Mouse (Mus musculus) cerebellum, adult 18-20 months (tissue): ENCODE data around the gene Fpr3.
"Not testable (repeated sequence)": the region's sequence is repeated elsewhere in the genome, so short reads cannot be mapped to it uniquely, and the experiment has no call there.

ENCODE experiments used
- DNase-seq, 2 experiments: peaks; one replicate each; pipeline ENCODE4 v3.0.0; 2021

The Fpr3 gene

DNA sequence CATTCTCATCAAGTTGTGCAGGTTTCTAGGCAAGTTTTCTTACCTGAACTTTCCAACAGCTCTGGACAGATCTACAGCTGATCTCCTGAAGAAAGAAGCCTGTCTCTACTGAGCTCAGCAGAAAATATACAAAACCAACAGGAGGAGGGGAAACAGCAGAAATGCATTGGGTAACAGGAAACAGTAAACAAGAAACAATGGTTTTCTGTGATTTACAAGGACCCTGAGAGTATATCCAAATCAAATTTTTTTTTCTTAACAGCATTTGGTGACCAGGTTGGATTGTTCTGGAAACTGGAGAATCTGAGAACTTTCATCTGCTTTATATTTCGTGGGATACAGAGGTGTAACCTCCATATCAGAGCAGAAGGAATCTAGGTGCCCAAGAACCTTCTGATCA, 3.8 kb upstream of the Fpr3 start, which contains the start of gene Fpr1:
Gene Fpr1, minus strand, starts transcription at position 101 of the 400 bp plus-strand sequence.
- DNase-seq = no peak

DNA sequence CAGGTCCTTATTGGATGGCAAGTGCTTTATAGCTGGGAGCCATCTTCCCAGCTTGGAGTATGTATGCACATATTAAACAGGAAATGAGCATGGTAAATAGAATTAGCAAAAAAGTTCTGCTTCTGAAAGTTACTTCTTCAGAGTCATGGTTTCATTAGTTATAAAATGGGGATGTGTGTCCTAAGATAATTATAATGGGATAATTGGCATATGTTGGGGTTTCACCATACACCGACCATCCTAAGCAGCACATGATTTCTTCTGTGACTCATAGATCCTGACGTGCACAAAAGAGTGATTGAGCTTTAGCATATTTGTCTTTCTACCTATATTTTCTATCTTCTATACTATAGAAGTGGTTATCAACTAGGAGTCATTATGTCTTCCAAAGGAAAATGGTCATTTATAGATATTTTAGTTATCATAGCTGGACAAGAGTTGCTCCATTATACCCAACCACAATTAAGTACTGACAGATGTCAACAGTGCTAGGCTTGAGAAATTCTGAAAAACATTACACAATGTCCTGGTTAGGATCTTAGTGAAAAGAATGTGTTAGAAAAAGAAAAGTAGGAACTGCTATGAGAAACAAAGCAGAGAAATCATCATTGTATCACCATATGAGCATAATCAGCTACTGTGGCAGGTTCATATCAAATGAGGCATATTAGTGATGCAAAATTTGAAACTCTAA, 2.2 kb downstream of the Fpr3 start:
- no peak for DNase-seq

GRCm38 (mm10) chr17:17896039-17896438, 8.4 kb downstream of the Fpr3 start:
- DNase-seq = peak; percentile 48 to 56

GRCm38 (mm10) chr17:17899268-17899667, 11.6 kb downstream of the Fpr3 start:
- no peak for DNase-seq

DNA sequence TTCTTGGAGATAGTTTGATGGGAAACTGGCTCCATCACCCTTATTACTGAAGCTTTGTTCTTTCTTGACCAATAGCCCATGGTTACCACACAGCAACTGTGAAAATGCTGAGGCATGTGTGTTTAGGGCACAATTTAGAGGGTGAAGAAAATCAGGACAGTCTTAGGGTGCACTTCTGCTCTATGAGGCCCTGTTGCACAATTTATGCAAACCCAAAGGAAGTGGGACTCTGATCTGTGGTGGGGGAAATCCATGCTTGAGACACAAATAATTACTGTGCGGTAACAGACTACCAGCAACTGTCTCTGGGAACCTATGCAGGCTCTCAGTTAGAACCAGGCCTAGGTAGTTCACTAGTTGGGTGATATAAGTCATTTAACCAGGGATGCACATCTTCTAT, 13.1 kb downstream of the Fpr3 start:
- no peak for DNase-seq

DNA sequence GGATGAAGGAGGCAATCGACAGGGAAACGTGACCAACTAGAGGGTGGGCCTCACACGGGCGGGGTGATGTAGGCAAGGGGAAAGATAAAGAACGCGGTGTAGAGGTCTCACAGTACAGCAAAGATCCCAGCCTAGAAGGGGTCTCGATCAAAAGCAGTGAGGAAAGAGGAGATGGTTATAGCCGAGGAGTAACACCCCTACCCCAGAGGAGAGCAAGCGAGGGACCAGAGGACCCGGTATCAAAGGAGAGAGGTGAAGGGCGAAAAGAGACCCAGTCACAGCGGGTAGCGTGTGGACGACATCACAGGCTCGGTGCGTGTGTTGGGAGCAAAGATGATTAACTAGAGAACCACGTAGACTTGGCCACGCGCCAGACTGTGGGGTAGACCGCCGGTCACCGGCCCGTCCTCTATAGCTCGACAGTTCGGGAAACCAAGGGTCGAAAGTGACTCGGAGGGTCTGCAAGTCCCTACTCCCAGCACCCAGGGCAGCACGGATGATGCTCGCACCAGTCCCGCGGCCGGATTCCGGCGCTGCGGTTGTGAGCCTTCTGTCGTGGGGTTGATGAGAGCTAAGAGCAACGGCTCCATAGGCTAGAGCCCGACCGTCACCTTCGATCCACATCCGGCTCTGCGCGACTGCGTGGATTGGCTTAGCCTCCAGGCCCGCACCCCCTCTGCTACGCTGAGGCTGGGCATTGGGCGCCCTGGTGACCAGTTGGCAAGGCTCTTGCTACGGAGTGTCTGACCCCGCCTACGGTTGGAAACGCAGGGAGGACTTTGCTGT, 22.2 kb downstream of the Fpr3 start:
- peak; percentile 78 to 86 for DNase-seq

GRCm38 (mm10) chr17:17912618-17913017, 25.0 kb downstream of the Fpr3 start:
- DNase-seq = not testable (repeated sequence)

GRCm38 (mm10) chr17:17917376-17917775, 29.7 kb downstream of the Fpr3 start:
- DNase-seq = no peak

DNA sequence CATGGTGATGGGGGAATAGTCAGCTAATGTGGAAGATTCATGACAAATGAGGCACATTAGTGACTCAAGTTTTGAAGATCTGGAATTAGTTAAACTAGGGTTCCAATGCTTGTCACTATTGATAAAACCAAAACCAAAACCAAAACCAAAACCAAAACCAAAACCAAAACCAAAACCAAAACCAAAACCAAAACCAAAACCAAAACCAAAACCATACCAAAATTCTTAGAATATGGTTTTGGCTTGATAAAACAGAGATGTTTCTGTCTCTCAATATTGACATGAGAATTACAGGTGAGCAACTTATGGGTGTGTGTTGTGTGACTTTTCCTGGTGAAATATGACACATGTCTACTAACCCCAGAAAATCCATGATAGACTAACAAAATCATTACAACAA, 30.1 kb downstream of the Fpr3 start:
- DNase-seq = no peak

GRCm38 (mm10) chr17:17973443-17973842, 85.8 kb downstream of the Fpr3 start:
- DNase-seq = no peak

DNA sequence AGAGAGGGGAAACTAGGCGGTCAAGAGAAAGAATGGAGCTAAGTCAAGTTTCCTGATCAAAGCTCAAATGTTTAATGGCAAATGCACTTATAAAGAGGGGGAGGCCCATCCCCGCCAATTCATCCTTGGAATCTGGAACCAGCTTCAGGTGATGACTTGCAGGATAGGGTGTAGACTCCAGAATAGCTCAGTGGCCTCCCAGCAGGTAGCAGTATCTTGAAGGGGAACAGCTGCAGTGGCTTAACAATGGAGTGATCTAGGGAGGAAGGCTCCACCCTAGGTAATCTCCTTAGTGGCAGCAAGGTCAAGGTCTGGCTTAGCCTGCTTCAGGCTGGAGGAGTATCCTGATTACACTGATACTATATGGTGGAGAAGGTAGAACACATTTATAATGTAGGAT, 93.6 kb downstream of the Fpr3 start:
- DNase-seq = not testable (repeated sequence)

DNA sequence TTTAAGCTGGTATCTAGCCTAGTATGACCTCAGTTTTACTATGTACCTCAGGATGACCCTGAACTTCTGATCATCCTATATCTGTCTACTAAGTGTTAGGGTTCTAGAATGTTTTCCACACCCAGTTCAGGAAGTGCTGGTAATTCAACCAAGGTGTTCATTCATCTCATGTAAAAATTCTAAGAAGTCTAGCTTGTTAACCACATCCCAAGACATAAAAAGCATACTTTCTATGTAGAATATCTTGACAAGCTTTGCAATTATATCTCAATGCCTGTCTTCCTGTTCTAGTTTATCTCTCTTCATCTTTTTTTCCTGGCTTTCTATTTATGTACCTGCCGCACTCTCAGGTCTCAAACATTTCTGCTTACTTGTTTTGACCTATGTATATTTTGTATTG, 117.1 kb downstream of the Fpr3 start:
- DNase-seq = no peak
